Mouse (Mus musculus) heart, adult 9 months (tissue): ENCODE measurements around the gene Cdadc1.
"Not testable (repeated sequence)": the region's sequence is repeated elsewhere in the genome, so short reads cannot be mapped to it uniquely, and the experiment has no call there.

Source experiments
- DNase-seq, 2 experiments: peaks; one replicate each; pipeline ENCODE4 v3.0.0; 2022; ENCODE audit warnings: low spot score in 2 of 2

The Cdadc1 gene

GRCm38 (mm10) chr14:59597398-59598259 is at the start of gene Cdadc1:
TSS of gene Cdadc1 (minus strand) at chr14:59597959.
- peak; percentile 93 to 96 for DNase-seq

GRCm38 (mm10) chr14:59646826-59647697 is 49.3 kb upstream of the Cdadc1 start:
- DNase-seq = no peak

- no peak for DNase-seq
These were observed 47.1 kb upstream of the Cdadc1 start for GRCm38 (mm10) chr14:59644896-59645295.

GRCm38 (mm10) chr14:59644166-59644565 is 46.4 kb upstream of the Cdadc1 start:
- no peak for DNase-seq

DNA sequence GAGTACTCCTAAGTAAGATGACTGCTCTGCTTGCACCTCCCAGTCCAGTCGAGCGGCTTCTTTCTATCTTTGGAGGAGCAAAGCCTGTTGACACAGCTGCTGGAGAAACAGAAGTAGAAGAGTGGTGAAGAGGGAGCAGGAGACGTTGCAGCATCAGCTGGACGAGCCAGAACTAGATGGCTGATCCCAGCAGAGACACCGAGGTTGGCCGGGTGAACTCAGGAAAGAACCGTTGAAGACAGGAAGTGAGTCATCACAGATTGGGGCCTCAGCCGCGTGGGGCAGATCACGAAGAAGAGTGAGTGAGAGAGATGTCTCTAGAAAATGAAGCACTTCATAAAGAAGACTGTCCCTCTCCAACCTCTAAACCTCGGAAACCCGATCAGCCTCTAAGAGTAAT is 45.8 kb upstream of the Cdadc1 start:
- no peak for DNase-seq

- no peak for DNase-seq
These were observed 44.1 kb upstream of the Cdadc1 start for GRCm38 (mm10) chr14:59641856-59642255.

- no peak for DNase-seq
These were observed 41.3 kb upstream of the Cdadc1 start for GRCm38 (mm10) chr14:59638906-59639703.

DNA sequence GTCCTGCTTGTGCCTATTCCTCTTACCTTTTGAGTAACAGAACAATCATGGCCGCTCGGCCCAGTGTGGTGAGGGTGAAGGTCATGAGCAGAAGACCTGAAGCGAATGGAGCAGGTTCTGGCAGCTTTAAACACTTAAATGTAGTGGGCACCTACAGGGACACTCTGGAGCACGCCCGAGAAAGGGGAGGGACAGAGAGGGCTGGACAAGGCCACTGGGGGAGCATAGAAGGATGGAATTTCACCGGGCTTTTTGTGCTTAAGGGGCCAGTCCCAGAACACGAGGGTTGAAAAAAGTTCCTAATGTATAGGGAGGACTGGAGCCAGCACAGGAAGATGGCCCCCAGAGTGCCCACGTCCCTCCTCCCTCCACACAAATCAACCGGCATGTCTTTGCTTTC is 36.2 kb upstream of the Cdadc1 start:
- DNase-seq = no peak

GRCm38 (mm10) chr14:59633295-59633898 is 35.6 kb upstream of the Cdadc1 start:
- DNase-seq = no peak

GRCm38 (mm10) chr14:59632067-59632466 is 34.3 kb upstream of the Cdadc1 start:
- DNase-seq = no peak

DNA sequence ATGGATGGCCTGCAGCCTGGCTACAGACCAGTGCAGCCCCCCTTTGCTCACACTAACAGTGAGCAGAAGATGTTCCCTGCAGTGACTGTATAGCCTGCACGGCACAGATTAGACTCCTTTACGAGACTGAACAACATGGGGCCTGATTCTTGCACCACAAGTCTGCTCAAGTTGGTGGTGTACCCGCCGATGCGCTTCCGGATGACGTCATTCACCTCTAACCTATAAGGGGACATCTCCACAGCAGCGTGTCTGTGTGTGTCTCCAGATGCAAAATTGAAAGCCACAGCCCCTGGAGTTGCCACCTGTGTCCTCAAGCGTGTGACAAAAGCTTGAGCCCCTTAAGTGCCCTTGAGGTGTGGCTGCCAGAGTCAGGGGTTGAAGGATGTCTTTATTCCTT is 32.3 kb upstream of the Cdadc1 start:
- no peak for DNase-seq

GRCm38 (mm10) chr14:59629308-59629707 is 31.5 kb upstream of the Cdadc1 start:
- no peak for DNase-seq

DNA sequence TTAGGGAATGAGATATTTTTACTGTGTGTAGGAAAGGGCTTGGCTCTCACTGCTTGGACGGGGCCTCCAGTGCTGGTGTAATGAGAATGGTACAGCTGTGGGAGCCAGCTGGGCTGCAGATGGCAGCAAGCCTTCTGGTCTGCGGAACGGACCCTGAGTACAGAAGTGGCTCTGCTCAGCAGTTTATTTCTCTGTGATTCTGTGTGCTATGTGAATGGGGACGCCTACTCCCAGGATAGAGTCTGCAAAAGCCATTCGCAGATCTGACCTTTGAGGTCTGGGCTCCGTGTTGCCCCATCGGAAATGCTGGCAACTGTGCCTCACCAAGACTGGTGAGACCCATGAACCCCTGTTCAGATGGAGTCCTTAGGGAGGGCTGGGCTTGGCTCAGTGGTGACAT is 30.1 kb upstream of the Cdadc1 start:
- DNase-seq = no peak

- DNase-seq = no peak
These were observed 29.5 kb upstream of the Cdadc1 start for GRCm38 (mm10) chr14:59627142-59627680.

- DNase-seq = no peak
These were observed 29.0 kb upstream of the Cdadc1 start for GRCm38 (mm10) chr14:59626711-59627110.

GRCm38 (mm10) chr14:59625806-59626364 is 28.1 kb upstream of the Cdadc1 start:
- no peak for DNase-seq

- DNase-seq = peak; percentile 52 to 64
These were observed 27.5 kb upstream of the Cdadc1 start, which contains the start of gene Shisa2 for GRCm38 (mm10) chr14:59625158-59625805. TSS of gene Shisa2 (plus strand) at chr14:59625308.

DNA sequence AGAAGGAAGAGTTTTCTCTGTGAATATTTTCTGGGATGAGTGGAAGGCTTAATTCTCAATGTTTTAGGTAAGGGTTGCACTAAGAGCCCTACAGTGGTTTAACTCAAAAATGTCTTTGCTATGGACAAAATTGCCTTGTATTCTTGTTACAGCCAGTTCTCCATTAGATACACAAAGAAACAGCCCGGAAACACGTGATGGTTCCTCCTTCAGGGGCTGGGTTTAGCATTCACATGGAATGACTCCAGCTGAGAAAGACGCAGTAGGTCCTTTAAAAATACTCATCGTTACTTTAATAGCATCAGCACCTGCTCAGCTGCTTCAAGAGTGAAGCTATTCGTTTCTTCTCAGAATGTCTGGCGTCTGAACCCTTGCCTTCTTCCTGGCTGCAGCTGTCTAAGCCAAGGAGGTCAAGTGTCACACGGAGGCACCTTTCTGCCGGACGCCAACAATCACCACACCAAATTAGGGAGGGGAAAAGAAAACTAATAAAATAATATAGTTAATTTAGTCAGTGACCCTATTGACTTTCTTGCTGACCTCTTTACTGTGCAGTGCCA is 26.6 kb upstream of the Cdadc1 start:
- DNase-seq = no peak

DNA sequence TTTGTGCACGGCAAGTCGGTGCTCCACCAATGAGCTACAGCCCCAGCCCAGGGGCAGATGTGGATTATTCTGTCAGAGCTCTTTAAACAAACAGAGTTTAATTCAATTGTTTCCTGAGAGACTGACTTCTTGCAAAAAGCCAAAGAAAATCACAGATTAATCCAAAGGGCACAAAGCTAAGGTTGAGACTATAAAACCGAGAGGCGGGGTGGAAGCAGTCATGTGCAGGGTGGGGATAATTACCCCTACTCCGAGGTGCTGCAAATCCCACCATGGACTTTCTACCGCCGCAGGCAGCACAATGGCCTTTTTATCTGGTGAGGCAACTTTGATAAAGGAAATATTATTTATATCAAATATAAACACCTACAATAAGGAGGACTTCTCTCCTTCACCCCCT is 19.0 kb upstream of the Cdadc1 start:
- DNase-seq = no peak

- DNase-seq = not testable (repeated sequence)
These were observed 16.4 kb upstream of the Cdadc1 start for GRCm38 (mm10) chr14:59614149-59614548.
